Mouse (Mus musculus): ENCODE measurements at regions not wholly inside any gene's neighbourhood (a gene's known extent, or its start where the extent isn't known, plus 50 kb on each side); places are given as distances from the start of the nearest gene placed in this dataset.

- no peak for TF ChIP-seq CTCF (IDR thresholded peaks at IDR 0.05; ENCODE audit: low read depth)
- TF ChIP-seq EP300 (optimal IDR thresholded peaks at IDR 0.05): no peak
These were observed 279.6 kb downstream of the Ets1 start for GRCm38 (mm10) chr9:32915633-32916032.

All from stomach, postnatal 0 days (tissue).